ENCODE assay signal across 28 mouse cellular contexts in genomic region chr5:12457509-12457908, GRCm38 (mm10).
"Had no signal": no experiment of that assay in that cellular context is flagged by ENCODE, and none has a peak within 500 bp of the region (broad histone marks: within the 10 kb centered on the region; RNA-seq: fewer than 3 reads in every experiment).

No protein-coding gene starts in this region.

- H3K4me2 ChIP-seq: embryonic facial prominence, embryonic 12.5 days; embryonic facial prominence, embryonic 13.5 days; embryonic facial prominence, embryonic 15.5 days; forebrain, embryonic 12.5 days; forebrain, embryonic 13.5 days; forebrain, embryonic 15.5 days had no signal

- ATAC-seq: forebrain, embryonic 13.5 days; forebrain, embryonic 14.5 days; forebrain, embryonic 15.5 days; forebrain, embryonic 16.5 days; forebrain, postnatal 0 days had no signal

- DNase-seq: cerebellum, adult 2 months; cerebellum, adult 8-10 months; cerebellum, adult 9-10 months; cerebellum, adult 9-11 months; cerebellum, postnatal 10 days; cerebellum, postnatal 14 days; cerebellum, postnatal 25 days; cerebellum, postnatal 36 days; embryo, embryonic 11 days; forebrain, postnatal 0 days; gastrocnemius, adult 2 months; gastrocnemius, postnatal 10 days; gastrocnemius, postnatal 14 days; gastrocnemius, postnatal 25 days; gastrocnemius, postnatal 36 days; heart, adult 11 months; heart, adult 18-20 months; heart, adult 2 months had no signal

- H3K4me3 ChIP-seq: embryonic facial prominence, embryonic 12.5 days; embryonic facial prominence, embryonic 13.5 days; embryonic facial prominence, embryonic 15.5 days; erythroblast, embryonic 14.5 days; forebrain, embryonic 10.5 days; forebrain, embryonic 12.5 days; forebrain, embryonic 13.5 days; forebrain, embryonic 15.5 days; gastrocnemius, adult 2 months; heart, adult 2 months had no signal

- H3K4me1 ChIP-seq: embryonic facial prominence, embryonic 12.5 days; embryonic facial prominence, embryonic 13.5 days; embryonic facial prominence, embryonic 15.5 days; forebrain, embryonic 10.5 days; forebrain, embryonic 12.5 days; forebrain, embryonic 13.5 days; forebrain, embryonic 15.5 days had no signal

- H3K27ac ChIP-seq: embryonic facial prominence, embryonic 12.5 days; embryonic facial prominence, embryonic 13.5 days; embryonic facial prominence, embryonic 15.5 days; forebrain, embryonic 10.5 days; forebrain, embryonic 12.5 days; forebrain, embryonic 13.5 days; forebrain, embryonic 15.5 days; gastrocnemius, adult 2 months; heart, adult 2 months had no signal

- H3K9ac ChIP-seq: embryonic facial prominence, embryonic 12.5 days; embryonic facial prominence, embryonic 13.5 days; embryonic facial prominence, embryonic 15.5 days; forebrain, embryonic 12.5 days; forebrain, embryonic 13.5 days; forebrain, embryonic 15.5 days; forebrain, postnatal 0 days had no signal

- H3K36me3 ChIP-seq: embryonic facial prominence, embryonic 12.5 days; embryonic facial prominence, embryonic 13.5 days; embryonic facial prominence, embryonic 15.5 days; forebrain, embryonic 10.5 days; forebrain, embryonic 12.5 days; forebrain, embryonic 15.5 days had no signal

- H3K27me3 ChIP-seq: embryonic facial prominence, embryonic 12.5 days; embryonic facial prominence, embryonic 13.5 days; embryonic facial prominence, embryonic 15.5 days; forebrain, embryonic 12.5 days; forebrain, embryonic 13.5 days; forebrain, embryonic 15.5 days had no signal

- H3K9me3 ChIP-seq: embryonic facial prominence, embryonic 12.5 days; embryonic facial prominence, embryonic 13.5 days; embryonic facial prominence, embryonic 15.5 days; forebrain, embryonic 10.5 days; forebrain, embryonic 12.5 days; forebrain, embryonic 13.5 days; forebrain, embryonic 15.5 days had no signal
